Mouse (Mus musculus): ENCODE measurements around the gene Car12. TPM values are rescaled to one million over a fixed set of nuclear protein-coding genes. Genes with fewer than 3 reads are reported as not detected.
"Not testable (repeated sequence)": the region's sequence is repeated elsewhere in the genome, so short reads cannot be mapped to it uniquely, and the experiment has no call there.

Gene Car12
- polyA plus RNA-seq, 1 experiment from 2014 or later, result 0.81 TPM

DNA sequence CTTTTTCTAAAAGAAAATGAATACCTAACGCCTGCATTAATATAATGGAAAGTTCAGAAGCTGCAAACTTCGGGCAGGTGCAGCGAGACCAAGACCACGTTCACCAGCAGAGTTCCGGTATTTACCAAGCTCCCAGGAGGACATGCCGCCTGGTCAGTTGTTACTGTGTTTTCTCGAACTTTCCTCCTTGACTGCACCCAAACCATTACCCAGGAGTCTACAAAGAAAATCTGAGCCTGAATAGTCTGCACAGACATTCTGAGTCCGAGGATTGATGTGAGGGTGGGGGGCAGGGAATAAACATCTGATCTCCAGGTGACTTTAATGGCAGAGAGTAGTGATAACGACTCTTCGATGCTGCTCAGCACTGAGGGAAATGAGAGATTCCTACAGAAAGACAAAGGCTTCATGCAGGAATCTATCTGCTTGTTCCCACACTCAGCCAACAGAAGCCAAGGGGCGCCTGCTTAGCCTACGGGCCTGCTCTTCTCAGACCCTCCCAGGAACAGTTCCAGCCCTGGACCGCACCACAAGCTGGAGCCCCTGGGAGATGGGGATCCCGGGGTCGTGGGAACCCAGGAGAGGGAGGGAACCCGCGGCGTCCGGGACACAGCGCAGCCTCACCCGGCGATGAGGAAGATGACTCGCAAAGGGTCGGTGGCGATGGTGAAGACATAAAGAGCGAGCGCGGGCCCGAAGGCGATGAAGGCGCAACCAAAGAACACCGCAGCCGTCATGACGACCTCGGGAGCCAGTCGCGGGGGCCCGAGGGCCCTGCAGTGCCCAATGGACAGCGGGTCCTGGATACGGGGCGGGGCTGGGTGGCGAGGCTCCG lies 81.4 kb downstream of the Car12 start:
- no peaks in the 10 kb centered on the region for H3K9me3 ChIP-seq (replicated peaks)
- H3K27ac ChIP-seq (replicated peaks), result peak overlapping the region; percentile 92
- peak; percentile 64 for ATAC-seq (ENCODE audit: low FRiP score)
- H3K27me3 ChIP-seq (replicated peaks), result no peaks in the 10 kb centered on the region
- H3K4me1 ChIP-seq, result peaks cover 16% of the 10 kb centered on the region
- peak overlapping the region; percentile 79 for H3K4me3 ChIP-seq (replicated peaks)
- H3K9ac ChIP-seq (replicated peaks), result peak overlapping the region; percentile 82
- peaks cover 7% of the 10 kb centered on the region for H3K36me3 ChIP-seq
- H3K4me2 ChIP-seq, result peak overlapping the region; percentile 65
- WGBS, result under 1% methylated on average over 43 of the region's 43 CpGs

DNA sequence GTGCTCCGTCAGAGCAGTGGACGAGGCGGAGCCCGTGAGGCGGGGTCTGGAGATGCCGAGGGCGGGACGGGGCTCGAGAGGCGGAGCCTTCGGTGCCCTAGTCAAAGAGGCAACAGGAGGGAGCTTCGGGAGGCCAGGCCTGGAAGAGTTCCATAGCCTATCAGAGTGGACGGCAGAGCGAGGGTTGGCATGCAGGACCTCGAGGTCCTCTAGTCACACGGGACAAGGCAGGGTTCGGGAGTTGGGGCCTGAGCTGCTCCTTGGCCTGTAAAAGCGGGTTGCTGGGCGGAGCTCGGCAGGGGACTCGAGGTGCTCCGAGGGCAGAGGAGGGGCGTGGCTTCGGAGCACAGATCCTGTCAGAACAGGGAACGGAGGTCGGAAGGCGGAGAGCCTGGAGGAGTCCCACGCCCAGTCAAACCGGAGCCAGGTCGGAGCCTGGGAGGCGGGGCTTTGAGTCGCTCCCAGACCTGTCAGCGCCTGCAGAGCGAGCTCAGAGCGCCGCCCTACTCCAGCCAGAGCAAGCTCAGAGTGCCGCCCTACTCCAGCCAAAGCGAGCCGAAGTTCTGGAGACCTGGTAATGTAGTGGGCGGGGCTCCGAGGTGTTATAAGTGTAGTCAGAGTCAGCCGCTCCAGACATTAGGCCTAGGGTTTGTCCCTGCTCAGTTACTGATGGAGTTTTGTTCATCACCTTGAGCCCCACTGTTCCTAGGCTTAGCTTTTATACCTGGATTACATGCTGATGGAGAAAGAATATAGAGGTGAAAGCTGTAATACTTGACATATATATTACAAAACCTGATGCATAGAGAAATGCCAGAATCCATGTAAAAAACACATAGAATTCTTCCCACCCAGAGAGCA lies 82.2 kb downstream of the Car12 start, which contains the start of gene Aph1b:
TSS of gene Aph1b (minus strand) at position 27 of the 861 bp plus-strand sequence.
- no peaks in the 10 kb centered on the region for H3K9me3 ChIP-seq (replicated peaks)
- H3K4me2 ChIP-seq, result peak within 1 kb of the TSS; percentile 65
- H3K9ac ChIP-seq (replicated peaks), result peak within 1 kb of the TSS; percentile 82
- no peaks in the 10 kb centered on the region for H3K27me3 ChIP-seq (replicated peaks)
- under 1% methylated on average over 41 of the region's 42 CpGs for WGBS
- peaks cover 16% of the 10 kb centered on the region for H3K4me1 ChIP-seq
- no peaks in the 10 kb centered on the region for H3K36me3 ChIP-seq
- H3K27ac ChIP-seq (replicated peaks), result peak within 1 kb of the TSS; percentile 92
- peak within 1 kb of the TSS; percentile 79 for H3K4me3 ChIP-seq (replicated peaks)
- ATAC-seq (ENCODE audit: low FRiP score), result peak; percentile 98

DNA sequence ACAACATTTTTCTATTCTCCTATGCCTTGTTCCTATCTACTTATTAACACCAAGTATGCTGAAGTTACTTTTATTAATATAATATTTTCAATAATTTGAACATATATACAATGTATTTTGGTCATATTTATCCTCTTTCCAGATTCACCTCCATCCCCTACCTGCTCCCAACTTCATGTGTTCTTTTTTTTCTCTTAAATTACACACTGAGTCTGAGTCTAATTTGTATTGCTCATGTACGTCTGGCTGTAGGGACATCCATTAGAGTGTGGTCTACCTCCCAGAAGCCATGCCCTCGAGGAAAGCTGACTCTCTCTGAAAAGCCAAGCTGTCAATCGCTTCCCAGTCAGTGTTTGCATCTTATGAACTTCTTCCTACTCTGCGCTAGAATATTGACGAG lies 83.3 kb downstream of the Car12 start, which contains the start of gene Gm10647:
TSS of gene Gm10647 (plus strand) at position 301 of the 400 bp plus-strand sequence.
- Histone ChIP-seq H3K4me3 (replicated peaks) (peak within 1 kb of the TSS; percentile 79), H3K9ac (replicated peaks) (peak within 1 kb of the TSS; percentile 82), H3K36me3 (no peaks in the 10 kb centered on the region), H3K27ac (replicated peaks) (peak within 1 kb of the TSS; percentile 92), H3K4me2 (peak within 1 kb of the TSS; percentile 65), H3K4me1 (peaks cover 16% of the 10 kb centered on the region), H3K9me3 (replicated peaks) (no peaks in the 10 kb centered on the region), H3K27me3 (replicated peaks) (no peaks in the 10 kb centered on the region; the same call in 1 of the 2 replicates)
- ATAC-seq (ENCODE audit: low FRiP score), result no peak
- 82% methylated on average over 5 of the region's 5 CpGs for WGBS

DNA sequence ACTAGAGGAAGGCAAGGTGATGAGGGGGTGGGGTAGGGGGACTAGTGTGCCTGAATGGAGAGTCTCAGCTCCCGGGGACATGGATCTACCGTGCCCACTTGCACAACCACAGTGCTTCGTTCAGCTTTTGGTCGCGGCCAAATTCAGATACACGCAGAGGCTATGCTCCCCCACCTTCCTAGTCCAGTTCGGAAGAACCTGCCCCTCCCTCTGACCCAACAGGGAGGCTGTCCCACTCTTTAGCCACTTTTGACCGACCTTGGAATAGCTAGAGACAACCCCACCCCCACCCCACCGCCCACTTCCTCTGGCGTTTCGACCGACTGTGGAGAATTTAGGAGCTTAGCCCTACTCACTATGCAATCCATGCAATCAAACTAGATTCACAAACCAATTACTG lies 88.5 kb downstream of the Car12 start:
- no peak overlapping the region for H3K4me2 ChIP-seq
- H3K9ac ChIP-seq (replicated peaks), result no peak overlapping the region
- no peaks in the 10 kb centered on the region for H3K4me1 ChIP-seq
- peaks cover 14% of the 10 kb centered on the region for H3K27me3 ChIP-seq (replicated peaks)
- H3K36me3 ChIP-seq, result no peaks in the 10 kb centered on the region
- H3K27ac ChIP-seq (replicated peaks), result no peak overlapping the region
- no peak overlapping the region for H3K4me3 ChIP-seq (replicated peaks)
- no peak for ATAC-seq (ENCODE audit: low FRiP score)
- no peaks in the 10 kb centered on the region for H3K9me3 ChIP-seq (replicated peaks)
- WGBS, result 59% methylated on average over 12 of the region's 12 CpGs

DNA sequence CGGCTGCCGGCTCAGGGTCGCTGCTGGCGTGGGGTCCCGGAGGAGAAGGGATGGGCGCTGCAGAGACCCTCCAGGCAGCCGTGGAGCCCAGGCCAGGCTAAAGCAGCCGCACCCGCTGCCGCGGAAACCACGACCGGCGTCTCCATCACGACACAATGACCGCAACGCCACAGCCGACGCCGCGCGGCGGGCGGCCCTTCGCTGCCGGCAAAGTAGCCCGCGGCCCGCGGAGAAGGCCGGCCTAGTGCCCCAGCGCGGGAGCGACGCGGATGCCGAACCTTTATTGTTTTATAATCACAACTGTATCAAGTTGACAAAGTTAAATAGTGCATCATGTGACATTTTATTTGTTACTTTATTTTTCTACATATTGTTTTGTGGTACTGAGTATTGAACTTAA lies 92.5 kb downstream of the Car12 start:
- H3K27ac ChIP-seq (replicated peaks); ATAC-seq (ENCODE audit: low FRiP score); H3K36me3 ChIP-seq; H3K9me3 ChIP-seq (replicated peaks); H3K9ac ChIP-seq (replicated peaks); H3K4me1 ChIP-seq: not testable (repeated sequence)
- H3K27me3 ChIP-seq (replicated peaks), result peaks cover 14% of the 10 kb centered on the region
- 2% methylated on average over 30 of the region's 37 CpGs for WGBS
- peak overlapping the region; percentile 34 for H3K4me3 ChIP-seq (replicated peaks)
- H3K4me2 ChIP-seq, result peak overlapping the region; percentile 58

DNA sequence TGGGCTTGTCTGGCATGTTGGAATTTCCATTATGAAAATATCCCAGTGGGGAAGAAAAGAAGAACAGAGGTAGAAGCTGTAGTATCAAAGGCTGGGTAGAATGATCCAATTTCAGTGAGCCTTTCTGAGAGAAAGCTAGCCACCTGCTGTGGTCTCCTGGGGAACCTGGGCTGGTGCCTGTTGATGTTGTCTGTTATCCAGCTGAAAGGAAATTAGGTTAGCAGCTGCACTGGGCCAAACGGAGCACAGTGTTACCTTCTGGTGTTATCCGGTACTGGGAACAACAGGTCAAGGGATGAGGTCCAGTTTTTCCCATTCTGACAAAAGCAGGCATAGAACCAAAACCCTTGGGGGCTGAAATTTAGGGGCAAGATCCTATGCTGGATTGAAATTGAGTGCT lies 99.9 kb downstream of the Car12 start:
- H3K27ac ChIP-seq (replicated peaks), result no peak overlapping the region
- H3K27me3 ChIP-seq (replicated peaks), result no peaks in the 10 kb centered on the region
- H3K4me3 ChIP-seq (replicated peaks), result no peak overlapping the region
- H3K4me2 ChIP-seq, result no peak overlapping the region
- H3K36me3 ChIP-seq, result no peaks in the 10 kb centered on the region
- no peaks in the 10 kb centered on the region for H3K4me1 ChIP-seq
- no peak for ATAC-seq (ENCODE audit: low FRiP score)
- H3K9ac ChIP-seq (replicated peaks), result no peak overlapping the region
- no peaks in the 10 kb centered on the region for H3K9me3 ChIP-seq (replicated peaks)
- WGBS, result 11% methylated on average over 2 of the region's 2 CpGs

Other genes with a start within 250 kb of the Car12 start
- gene Fbxl22, start 199.1 kb upstream of the Car12 start, polyA plus RNA-seq (2015; fragmentation: Nextera tagmentation; extraction: Ambion mirVana), result 1.4 and 2.9 TPM in 2 replicates
- 51.2 and 57.0 TPM in 2 replicates for gene Usp3, start 120.5 kb upstream of the Car12 start, polyA plus RNA-seq (2015; fragmentation: Nextera tagmentation; extraction: Ambion mirVana)
- gene Aph1b, start 81.8 kb downstream of the Car12 start, polyA plus RNA-seq (2015; fragmentation: Nextera tagmentation; extraction: Ambion mirVana), result 16.7 and 18.7 TPM in 2 replicates
- gene Gm10647, start 83.4 kb downstream of the Car12 start, polyA plus RNA-seq (2015; fragmentation: Nextera tagmentation; extraction: Ambion mirVana), result 0.36 and 0.49 TPM in 2 replicates
- gene Aph1c, start 121.0 kb downstream of the Car12 start, polyA plus RNA-seq (2015; fragmentation: Nextera tagmentation; extraction: Ambion mirVana), result 4.3 and 4.7 TPM in 2 replicates
- 30.8 and 32.1 TPM in 2 replicates for gene Rab8b, start 206.0 kb downstream of the Car12 start, polyA plus RNA-seq (2015; fragmentation: Nextera tagmentation; extraction: Ambion mirVana)
- gene Rps27l, start 232.4 kb downstream of the Car12 start, polyA plus RNA-seq (2015; fragmentation: Nextera tagmentation; extraction: Ambion mirVana), result 234 and 310 TPM in 2 replicates